Mouse (Mus musculus) right cerebral cortex, postnatal 10 days (tissue): ENCODE measurements around the gene Ap5b1.

Experiments
- DNase-seq, 2 experiments: peaks; one replicate each; pipeline ENCODE4 v3.0.0; 2021; ENCODE audit warnings: low spot score in 2 of 2

Gene Ap5b1

DNA sequence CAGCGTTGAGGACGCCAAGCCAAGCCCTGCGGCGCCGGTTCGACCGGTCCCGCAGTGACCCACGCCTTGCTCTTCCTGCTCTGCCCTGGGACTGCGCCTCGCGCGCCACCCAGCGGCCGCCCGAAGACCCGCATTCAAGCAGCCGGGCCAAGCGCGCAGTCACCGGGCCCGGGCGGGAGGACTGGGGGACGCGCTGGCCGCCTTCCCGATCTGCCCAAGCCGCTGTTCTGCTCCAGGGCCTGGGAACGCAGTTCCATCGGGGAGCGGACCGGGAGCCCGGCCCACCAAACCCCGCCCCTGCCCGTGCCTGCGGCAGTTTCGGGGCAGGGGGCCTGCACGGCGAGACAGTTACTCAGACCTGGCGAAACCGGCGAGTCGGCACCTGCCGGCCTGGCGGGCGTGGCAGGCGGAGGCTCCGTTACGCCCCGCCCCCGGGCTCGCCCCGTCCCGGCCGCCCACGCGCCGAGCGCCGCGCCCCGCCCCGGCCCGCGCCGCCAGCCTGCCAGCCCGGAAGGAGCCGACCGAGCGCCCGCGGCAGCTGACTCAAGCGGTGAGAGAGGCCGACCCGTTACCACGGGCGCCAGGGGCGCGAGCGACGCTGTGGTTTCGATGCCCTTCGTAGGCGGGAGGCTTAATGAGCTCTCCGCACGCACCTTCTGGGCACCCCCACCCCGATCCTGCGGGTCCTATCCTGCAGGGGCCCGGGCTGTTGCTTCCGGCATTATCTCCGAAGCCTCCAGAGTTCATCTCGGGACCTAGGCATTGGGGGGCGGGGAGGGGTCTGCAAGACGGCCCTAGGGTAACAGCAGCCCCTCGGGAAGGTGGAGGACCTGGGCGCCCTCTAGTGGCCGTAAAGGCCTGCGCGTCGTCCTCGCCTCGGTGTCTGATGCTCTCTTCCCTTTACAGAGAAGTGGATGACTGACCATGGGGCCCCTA, at the start of gene Ap5b1:
Gene Ap5b1 (plus strand): TSS at position 492 of the 936 bp plus-strand sequence.
- peak; percentile 90 to 91 for DNase-seq

DNA sequence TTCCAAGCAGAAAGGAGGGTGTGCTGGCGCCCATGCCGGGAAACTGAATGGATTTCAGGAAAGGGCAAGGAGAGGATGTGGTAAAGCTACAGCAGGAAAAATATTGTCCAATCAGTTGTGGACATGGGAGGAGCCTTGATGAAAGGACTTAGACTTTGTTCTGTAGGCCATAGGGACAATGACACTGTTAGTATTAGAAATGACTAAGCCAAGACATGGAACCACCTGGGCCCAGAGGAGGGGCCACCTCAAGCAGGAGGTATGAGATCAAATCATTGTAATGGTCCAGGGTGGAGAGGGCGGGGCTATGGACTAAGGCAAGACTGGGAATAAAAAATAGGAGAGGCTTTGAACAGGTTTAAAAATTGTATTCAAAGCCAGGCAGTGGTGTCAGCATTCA, 49.1 kb upstream of the Ap5b1 start:
- no peak for DNase-seq

DNA sequence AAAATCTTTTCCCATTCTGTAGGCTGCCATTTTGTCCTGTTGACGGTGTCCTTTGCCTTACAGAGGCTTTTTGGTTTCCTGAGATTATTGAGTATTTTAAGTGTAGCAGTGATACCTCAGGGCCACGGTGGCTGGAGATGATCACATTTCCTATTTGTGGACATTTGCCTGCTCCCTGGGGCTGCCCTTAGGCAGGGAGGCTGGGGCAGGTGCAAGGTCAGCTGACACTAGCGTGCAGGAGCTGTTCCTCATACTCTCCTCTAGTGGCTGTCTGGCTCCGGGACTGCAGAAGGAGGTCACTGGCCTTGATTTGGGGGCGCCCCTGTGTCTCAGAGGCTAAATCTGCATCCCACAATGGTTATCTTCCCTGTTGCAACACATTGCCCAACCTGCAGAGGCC, 42.6 kb upstream of the Ap5b1 start:
- DNase-seq: no peak

DNA sequence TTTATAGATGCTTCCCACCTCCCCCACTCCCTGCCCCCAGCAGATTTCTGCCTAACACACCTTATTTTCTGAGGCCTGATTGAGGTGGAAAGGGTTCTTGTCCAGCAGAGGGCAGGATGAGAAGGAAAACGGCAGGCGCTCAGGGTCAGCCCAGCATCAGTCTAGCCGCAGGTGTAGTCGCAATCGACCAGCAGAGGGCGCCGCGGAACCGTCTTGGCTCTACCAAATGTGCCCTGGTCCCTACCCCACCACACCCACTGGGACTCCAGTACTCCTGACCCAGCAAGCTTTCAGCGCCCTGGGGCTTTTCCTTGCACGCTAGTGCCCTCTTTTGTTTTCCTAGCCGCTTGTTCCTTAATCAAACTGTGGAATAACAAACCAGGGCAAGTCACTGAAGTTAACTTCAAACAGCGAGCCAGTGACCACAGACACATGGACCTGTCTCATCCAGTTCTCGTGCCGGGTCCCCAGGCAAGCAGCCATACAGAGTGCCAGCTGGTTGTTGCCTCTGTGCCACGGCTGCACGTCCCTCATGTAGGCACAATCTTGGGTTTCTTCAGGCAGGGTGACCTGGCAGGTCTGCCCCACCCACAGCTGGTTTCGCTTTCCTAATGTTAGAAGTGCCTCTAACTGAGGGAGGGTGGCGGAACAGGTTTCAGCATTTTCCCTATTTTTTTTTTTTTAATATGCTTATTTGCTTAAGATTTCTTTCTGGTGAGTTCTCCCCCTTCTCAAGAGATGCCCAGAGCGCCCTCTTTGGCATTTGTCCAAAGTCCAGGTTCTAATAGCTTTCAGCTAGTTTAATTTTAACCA, 38.3 kb upstream of the Ap5b1 start:
- peak; percentile 89 to 93 for DNase-seq

DNA sequence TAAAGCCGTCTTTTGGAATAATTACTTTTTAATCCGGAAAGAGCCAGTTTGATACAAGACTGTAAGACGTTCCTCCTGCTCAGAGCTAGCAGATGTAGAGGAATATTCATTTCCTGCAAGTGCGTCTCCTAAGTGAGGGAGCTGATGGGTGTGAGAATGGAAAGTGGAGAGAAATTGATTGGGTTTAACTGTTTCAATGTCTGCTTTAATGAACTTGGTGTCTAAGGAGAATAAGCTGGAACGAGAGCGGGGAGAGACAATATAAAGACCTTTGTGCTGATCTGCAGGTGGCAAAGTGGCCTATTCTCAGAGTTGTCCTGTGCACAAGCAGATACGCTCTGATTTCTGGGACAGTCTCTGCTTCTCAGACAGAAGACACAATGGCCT, 37.7 kb upstream of the Ap5b1 start:
- DNase-seq: no peak

DNA sequence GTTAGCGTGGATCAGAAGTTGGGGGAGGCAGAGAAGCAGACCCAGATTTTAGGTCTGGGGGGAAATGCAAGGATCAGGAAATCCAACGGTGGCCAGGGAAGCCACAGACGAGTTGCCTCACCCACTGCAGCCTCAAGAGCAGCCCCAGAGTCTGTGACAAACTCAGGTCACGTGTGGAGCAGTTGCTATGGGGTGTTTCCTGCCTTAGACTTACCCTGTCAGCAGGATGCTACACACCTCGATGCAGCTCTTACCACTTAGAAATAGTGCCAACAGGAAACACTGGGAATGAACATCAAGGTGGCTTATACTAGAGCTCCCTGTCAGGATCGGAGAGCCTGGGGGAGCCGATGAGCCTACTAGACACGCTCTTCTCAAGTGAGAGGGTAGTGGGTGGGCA, 35.3 kb upstream of the Ap5b1 start:
- DNase-seq: no peak

DNA sequence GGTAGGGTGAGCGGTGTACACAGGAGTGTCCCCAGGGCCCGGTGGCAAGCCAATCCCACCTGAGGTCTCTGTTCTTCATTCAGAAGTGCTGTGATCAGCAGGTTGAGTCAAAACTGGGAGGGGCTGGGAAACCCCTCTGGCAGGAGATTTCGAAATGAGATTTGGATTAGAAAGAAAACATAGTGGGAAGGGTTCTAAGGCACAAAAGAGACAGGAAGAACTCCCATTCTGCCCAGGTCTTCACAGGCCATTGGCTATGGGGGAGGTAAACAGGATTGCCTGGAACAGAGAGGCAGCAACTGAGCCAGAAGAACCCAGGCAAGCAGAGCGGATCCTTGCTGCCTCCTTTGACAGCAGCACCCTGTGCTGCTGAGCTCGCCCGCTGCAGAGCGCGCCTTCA, 29.0 kb upstream of the Ap5b1 start:
- DNase-seq: no peak

DNA sequence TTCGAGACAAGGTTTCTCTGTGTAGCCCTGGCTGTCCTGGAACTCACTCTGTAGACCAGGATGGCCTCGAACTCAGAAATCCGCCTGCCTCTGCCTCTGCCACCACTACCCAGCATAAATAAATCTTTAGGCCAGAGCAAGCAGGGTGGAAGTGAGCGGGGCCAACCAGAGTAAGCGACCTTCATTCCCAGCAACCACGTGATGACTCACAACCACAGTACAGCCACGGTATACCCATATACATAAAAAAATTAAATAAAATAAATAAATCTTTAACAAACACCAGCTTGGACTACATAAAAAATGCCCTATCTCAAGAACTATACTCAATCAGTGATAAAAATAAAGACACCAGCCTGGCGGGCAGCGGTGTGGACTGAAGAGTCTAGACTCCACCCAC, 24.5 kb upstream of the Ap5b1 start:
- DNase-seq: no peak

DNA sequence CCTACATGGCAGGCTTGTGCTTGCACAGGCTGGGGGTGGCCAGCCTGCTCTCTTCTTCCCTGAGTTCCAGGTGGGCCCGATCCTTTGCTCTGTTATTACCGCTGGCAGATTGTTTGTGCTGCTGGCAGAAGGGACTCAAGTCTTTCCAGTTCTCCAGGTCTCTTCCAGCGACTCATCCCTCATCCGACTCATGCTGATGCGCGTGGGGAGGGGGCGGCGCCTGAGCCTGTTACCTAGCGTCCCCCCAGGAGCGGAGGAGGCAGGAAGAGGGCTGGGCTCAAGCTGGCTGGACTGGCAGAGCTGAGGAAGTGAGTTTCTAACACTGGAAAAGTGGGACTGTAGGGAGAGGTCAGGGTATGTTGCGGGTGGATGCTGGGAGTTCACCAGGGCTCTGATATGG, 23.8 kb upstream of the Ap5b1 start:
- DNase-seq: no peak

DNA sequence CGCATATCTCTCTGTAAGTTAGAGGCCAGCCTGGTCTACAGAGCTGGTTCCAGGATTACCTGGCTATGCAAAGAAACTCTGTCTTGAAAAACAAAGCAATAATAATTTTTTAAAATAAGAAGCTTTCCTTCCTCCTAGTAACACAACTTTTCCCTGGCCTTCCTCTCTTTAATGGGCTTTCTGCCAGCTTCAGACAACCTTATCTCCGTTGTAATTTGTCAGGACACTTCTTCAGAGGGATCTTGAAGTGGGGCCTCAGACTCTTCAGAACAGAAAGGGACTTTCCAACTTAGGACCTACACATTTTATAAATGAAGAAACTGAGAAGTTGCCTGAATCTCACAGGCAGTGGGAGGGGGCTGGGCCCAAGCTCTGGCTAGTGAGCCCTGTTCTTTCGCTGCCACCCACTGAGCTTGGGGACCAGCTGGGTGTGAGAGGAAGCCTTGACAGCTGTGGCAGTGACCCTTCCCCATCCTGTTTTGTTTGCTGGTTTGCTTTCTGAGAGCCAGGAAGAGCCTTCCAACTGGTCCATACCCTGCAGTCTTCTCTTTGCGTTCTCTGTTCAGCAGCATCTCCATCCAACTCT, 20.3 kb upstream of the Ap5b1 start:
- DNase-seq: no peak

DNA sequence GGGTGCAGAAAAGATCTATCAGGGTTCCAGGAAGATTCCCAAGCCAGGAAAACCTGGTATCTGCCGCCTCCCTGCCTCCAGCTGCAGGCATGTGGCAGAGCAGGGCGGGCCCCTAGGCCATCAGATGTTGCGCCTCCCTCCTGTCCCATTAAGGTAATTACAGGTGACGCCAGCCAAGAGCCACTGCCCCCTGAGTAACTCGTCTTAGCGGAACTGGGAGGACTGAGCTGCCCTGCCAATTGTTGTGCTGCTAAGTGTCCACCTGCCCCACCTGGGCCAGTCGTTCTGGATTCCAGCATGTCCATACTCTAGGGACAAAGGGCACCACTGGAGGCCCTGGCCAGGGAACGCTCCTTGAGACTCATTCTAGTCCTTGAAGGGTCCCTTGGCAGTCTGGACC, 14.0 kb upstream of the Ap5b1 start:
- no peak for DNase-seq

DNA sequence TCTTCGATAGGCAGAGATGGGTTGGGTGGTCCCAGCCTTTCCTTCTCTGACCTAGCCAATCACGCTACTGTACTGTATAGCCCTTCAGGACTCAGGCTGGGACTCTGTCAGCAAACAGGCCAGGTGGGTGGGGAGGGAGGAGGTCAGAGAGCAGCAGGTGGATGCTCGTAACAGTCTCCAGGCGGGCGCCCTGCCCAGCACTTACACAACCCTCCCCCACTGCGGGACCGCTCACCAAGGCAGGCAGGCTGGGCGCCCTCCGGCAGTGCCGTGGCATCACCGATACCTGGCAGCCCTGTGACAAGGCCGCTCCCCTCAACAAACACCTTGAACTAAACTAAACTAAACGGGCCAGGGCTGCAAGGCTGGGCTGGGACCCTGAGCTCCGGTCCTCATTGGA, 13.6 kb upstream of the Ap5b1 start:
- no peak for DNase-seq

DNA sequence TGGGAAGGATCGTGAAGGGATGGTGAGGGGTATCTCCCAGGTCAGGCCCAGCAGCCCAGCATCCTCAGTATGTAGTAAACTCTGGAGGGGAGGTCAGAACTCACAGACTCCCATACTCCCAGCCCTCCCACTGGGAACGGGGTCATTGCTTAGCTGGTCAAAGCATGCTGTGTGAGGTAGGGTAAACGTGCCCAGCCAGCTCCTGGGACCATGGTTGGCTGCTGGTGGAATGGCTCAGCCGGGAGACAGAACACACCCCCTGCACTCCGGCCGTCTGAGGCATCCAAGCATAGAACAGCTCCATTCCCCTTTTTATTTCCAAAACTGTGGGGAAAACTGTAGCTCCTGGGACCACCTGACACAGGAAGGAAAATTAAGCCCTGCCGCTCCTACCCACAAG, 9.7 kb upstream of the Ap5b1 start:
- DNase-seq: no peak

DNA sequence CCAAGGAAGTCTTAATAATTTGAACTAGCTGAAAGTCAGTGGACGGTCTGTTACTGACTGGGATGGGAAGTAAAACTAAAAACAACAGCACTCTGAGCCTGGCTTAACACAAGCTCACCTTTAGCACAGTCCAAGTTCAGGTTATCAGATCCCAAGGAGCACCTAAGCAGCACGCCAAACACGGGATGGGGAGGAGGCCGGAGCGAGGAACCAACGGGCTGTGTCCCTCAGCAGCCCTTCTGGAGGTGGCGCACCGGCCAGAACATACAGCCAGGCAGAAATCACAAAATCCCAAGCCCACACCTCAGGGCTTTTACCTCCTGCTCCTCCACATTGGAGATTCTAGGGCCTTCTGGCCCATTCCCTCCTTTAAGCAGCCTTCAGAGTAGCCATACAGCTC, 9.1 kb upstream of the Ap5b1 start:
- DNase-seq: no peak

DNA sequence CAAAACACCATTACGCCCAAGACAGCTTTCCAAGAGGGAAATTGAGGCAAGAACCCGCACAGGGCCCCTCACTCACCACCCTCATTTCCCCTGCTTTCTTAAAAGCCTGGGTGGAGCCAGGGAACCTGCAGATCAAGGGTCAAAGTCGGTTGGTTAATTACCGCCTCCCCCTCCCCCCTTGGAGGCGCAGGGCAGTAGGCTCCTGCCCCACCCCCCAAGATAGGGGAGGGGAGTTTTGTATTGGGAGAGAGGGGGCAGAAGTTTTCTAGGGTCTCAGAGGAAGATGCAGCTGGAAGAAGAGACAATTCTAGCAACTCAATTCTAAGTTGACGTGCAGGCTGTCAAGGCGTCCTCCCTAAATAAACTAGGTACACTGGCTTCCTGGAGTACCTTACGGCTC, 8.6 kb upstream of the Ap5b1 start:
- no peak for DNase-seq

DNA sequence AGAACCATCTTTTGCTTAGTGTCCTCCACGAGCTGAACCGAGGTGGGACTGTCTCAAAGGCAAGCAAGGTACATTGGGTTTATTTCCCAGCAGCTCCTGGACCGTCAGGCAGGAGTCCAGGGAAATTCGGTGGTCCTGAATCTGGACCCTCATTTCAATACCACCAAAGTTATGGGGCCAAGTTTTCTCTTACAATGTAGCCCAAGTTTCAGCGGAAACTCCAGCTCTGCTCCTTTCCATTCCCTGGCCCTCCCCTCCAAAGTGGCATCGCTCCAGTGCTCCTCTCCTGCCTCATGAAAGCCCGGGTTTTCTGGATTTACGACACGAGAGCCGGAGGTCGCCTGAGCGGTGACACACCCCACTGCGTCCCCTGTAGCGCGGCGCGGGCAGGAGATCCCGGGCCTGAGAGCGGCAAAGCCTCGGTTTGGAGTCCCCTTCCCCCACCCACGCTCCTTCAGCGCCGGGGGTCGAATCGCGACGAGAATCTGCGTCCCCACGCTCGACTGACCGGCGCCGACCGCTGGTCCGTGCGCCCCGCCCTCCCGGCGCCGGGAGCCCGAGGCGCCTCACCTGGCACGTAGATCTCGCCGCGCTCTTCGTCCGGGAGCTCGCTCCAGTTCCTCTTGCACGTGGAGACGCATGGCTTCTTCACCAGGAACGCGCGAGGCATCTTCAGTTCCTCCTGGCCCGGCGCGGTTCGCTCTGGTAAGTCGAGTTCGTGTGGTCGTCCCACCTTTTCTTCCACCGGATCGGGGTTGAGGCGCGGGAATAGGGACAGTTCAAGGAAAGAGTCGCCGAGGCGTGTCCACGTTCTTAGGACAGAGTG, 8.0 kb upstream of the Ap5b1 start:
- DNase-seq: no peak

DNA sequence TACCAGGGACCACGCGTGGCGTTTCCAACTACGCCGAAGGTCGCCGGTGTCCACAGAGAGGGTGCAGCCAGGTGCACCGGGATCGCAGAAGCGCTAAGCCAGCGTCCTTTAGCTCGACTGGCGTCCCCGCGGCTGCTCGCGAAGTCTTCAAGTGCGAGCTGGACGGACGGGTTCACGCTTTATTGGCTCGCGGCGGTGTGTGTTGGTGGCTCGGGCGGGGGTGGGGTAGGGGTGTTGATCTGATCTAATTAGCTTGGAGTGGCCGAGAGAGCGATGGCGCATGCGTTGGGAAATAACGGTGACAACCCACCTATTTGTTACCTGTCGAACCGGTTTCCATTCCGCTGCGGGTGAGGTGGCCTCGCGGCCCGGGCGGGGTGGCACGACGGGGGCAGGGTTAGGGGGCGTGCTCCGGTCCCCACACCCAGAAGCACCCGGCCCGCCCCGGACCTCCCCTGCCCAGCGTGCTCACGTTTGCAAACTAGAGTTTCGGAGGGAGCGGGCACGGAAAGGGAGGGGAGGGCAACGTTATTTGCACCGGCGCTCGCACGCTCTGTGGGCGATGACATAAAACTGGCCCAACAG, 7.3 kb upstream of the Ap5b1 start, which contains the start of gene Ovol1:
Gene Ovol1 (minus strand): TSS at position 190 of the 585 bp plus-strand sequence.
- no peak for DNase-seq

DNA sequence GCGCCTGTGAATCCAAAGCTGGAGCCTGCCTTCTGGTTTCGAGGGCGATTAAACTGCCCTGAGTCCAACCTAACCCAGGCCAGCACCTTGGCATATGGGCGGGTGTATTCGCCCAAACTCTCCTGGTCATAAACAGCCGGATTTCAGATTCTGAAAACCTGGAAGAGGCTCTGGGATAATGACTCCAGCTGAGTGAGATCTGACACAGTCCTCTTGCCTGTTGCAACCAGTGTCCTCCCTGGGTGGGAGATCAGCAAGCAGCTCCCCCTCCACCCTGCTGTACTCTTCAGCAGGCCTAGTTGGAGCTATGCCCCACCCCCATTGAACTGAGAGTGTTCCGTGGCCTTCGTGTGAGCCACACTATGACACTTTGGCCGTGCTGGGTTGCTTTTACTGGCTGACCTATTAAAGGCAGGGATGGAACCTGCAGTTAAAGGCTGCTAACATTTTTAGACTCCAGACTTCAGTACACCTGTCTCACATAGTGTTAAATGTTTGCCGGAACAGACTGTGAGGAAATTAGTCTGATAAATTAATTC, 6.5 kb upstream of the Ap5b1 start:
- DNase-seq: no peak

DNA sequence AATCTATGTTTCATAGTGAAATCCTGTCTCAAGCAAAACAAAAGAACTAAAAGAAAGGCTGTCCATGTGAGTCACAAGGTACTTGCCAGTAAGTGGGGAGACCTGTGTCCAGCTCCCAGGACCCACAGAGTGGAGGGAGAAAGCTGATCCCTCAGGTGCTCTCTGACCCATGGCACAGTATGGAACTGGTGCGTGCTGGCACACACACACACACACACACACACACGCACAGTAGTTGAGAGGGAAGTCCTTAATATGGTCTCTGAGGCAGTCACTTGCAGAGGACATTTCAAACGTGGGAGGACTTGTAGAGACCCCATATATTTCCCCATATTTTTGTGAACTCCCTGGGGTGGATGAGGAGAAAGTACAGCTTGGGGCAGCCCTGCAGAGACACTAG, 5.9 kb upstream of the Ap5b1 start:
- no peak for DNase-seq

DNA sequence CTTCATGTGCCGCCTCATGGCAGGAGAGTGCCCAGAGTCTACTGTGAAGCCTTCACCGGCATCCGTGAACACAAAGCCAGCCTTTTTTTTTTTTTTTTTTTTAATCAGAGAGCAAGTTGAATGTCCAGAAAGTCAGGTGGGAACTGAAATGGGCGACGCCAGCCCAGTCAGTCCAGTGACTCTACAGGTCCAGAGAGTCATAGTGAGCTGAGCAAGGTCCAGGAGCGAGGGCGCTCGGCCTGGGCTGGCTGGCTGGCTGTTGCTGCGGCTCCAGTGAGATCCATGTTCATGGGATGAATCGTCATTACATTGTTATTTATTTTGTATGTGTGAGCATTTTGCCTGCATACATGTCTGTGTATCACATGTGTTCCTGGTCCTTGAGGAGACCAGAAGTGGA, 5.0 kb upstream of the Ap5b1 start:
- no peak for DNase-seq

DNA sequence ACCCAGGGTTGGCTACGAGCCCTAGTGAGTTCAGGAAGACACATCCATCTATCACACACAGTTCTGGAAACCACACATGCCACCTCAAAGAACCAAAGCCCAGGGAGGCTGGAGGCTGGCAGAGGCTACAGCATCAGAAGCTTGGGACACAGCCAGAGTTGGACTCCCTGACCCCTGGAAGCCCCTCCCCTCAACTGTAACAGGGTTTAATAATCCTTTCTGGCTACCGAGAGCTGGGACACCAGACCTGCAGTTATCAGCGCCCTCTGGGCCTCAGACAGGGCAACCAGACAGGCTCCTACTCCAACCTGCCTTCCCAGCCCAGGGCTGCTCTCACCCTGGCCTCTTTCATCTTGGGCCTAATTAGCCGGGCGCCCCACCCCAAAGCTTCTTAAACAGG, 1.5 kb upstream of the Ap5b1 start:
- no peak for DNase-seq
